Mouse (Mus musculus) intestine, postnatal 0 days (tissue): ENCODE measurements at regions not wholly inside any gene's neighbourhood (a gene's known extent, or its start where the extent isn't known, plus 50 kb on each side); places are given as distances from the start of the nearest gene placed in this dataset.
"Not testable (repeated sequence)": the region's sequence is repeated elsewhere in the genome, so short reads cannot be mapped to it uniquely, and the experiment has no call there.

Experiments used
- ATAC-seq: fragments of 200-750 bp; cut with Nextera tagmentation; 2 replicates; pipeline ENCODE4 v1.8.0; 2017; ENCODE audit warnings: mild to moderate bottlenecking, moderate TSS enrichment, moderate library complexity
- H3K27ac ChIP-seq: fragments of 300-500 bp; sonication (generic); 2 replicates; pipeline ENCODE4 v1.5.1; 2014; ENCODE audit warnings: mild to moderate bottlenecking, low read depth, low read length, moderate library complexity
- H3K27me3 ChIP-seq: fragments of 300-500 bp; sonication (generic); replicated peaks from 2 replicates; pipeline ENCODE4 v1.6.1; 2014; ENCODE audit warnings: low read length, mixed read lengths; ENCODE audit not compliant: control insufficient read depth, insufficient read depth
- H3K36me3 ChIP-seq: fragments of 300-500 bp; sonication (generic); 2 replicates; pipeline ENCODE4 v1.6.1; 2014; ENCODE audit warnings: mild to moderate bottlenecking, moderate library complexity; ENCODE audit not compliant: control insufficient read depth, insufficient read depth
- H3K4me1 ChIP-seq: fragments of 300-500 bp; sonication (generic); replicated peaks from 2 replicates; pipeline ENCODE4 v1.6.1; 2014; ENCODE audit warnings: antibody characterized with exemption, low read length, mixed read lengths; ENCODE audit not compliant: control insufficient read depth, insufficient read depth
- H3K4me2 ChIP-seq: fragments of 300-500 bp; sonication (generic); replicated peaks from 2 replicates; pipeline ENCODE4 v1.6.1; 2014; ENCODE audit warnings: low read depth, mild to moderate bottlenecking, moderate library complexity
- H3K4me3 ChIP-seq: fragments of 300-500 bp; sonication (generic); 2 replicates; pipeline ENCODE4 v1.5.1; 2014; ENCODE audit warnings: low read depth, low read length
- H3K9ac ChIP-seq: fragments of 300-500 bp; sonication (generic); 2 replicates; pipeline ENCODE4 v1.6.1; 2014; ENCODE audit warnings: mild to moderate bottlenecking, low read depth, low read length
- H3K9me3 ChIP-seq: fragments of 300-500 bp; sonication (generic); 2 replicates; pipeline ENCODE4 v1.6.1; 2016; ENCODE audit warnings: mixed run types; ENCODE audit not compliant: control insufficient read depth
- CTCF ChIP-seq: sonication (generic); IDR thresholded peaks from 2 replicates; pipeline ENCODE4 v1.5.1; 2016; ENCODE audit warnings: low read depth, mild to moderate bottlenecking, control low read depth, antibody characterized with exemption, moderate library complexity
- WGBS: fragments of 180-500 bp; shearing (Covaris S2); extraction: QIAGEN DNeasy Blood & Tissue Kit; methylation state at CpG from one replicate; pipeline ENCODE4 v1.1.7; 2014; 5-methylcytosine and 5-hydroxymethylcytosine counted together

DNA sequence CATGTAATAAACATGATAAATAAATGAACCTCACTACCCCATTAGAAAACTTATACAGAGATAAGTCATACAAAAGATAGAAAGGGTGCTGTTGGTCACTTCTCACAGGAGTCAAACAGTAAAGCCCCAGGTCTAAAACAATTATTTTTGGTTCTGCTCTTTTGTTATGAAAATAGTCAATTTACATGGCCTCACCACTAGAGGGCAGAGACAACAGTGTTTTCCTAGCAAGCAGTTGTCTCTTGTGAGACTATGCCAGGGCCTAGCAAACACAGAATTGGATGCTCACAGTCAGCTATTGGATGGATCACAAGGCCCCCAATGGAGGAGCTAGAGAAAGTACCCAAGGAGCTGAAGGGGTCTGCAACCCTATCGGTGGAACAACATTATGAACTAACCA is 96.3 kb upstream of the 4930550L24Rik start:
- ATAC-seq, H3K9me3 ChIP-seq, H3K4me2 ChIP-seq, H3K9ac ChIP-seq, H3K4me1 ChIP-seq, H3K36me3 ChIP-seq, H3K4me3 ChIP-seq, H3K27ac ChIP-seq, H3K27me3 ChIP-seq: not testable (repeated sequence)
- WGBS, result 43% methylated on average over 1 of the region's 1 CpGs
- TF ChIP-seq CTCF, result peak; percentile 47
